Comparison of ENCODE assay signal across 8 mouse cellular contexts in the genomic region with DNA sequence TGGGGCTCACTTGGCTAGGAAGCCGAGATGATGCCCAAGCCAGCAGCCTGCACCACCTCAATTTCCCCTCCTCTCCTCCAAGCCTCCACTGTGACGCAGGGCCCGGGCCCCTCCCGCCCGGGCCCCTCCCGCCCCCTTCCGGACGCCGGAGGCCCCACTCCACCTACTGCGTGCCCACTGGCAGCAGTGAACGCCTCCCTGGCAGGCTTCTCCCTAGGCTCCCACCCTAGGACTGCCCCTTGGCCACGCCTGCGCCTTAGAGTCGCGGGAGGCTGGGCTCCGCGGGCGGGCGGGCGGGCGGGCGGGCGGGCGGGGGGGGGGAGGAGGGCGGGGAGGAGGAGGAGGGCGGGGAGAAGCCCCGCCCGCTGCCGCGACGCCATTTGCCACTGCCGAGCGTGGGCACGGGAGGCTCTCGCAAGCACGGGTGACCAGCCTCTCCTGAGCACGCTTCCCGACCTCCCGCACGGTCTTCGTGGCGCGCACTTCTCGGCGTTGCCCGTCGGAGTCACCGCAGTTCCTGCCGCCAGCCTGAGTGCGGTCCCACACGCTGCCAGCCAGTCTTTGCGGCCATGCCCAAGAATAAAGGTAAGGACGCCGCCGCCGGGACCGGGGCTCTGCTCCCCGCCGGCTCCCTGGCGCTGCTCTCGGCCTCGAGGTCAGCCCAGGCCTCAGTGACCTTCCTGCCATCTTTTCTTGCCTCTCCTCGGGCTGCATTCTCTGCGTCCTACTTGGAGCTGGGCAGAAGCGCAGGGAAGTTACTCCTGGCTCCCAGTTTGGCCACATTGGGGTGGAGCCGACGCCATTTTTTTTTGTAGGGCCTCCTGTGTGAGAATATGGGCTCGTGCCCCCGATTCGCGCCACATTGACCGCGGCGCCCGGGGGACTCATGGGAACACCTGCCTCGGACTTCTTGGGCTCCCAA. TPM values are rescaled to one million over a fixed set of nuclear protein-coding genes. Genes with fewer than 3 reads are reported as not detected.
DNase-seq lines count a peak whose midpoint lies in the region; ATAC-seq lines count a peak whose summit lies in the region.

A gene (plus strand): TSS at position 348 of the 922 bp plus-strand sequence.

- 0 out of 2 replicates have a peak, but pooled peaks cover 2% of the 10 kb centered on the region for H3K36me3 ChIP-seq in hindbrain, embryonic 13.5 days

- ATAC-seq in hindbrain, embryonic 13.5 days (ENCODE audit: low FRiP score), result peak; percentile 97

- no peaks in the 10 kb centered on the region for H3K9me3 ChIP-seq in hindbrain, embryonic 13.5 days

- peak within 1 kb of the TSS; percentile 63 for H3K4me3 ChIP-seq in hindbrain, embryonic 13.5 days

- no peaks in the 10 kb centered on the region for H3K27me3 ChIP-seq in hindbrain, embryonic 13.5 days

- 21% methylated on average over 55 of the region's 76 CpGs for WGBS in hindbrain, embryonic 13.5 days

- DNase-seq in NIH3T3 (ENCODE audit: low read depth), result peak; percentile 91
- DNase-seq in cerebellum, postnatal 10 days, result peak; percentile 73 to 78
- DNase-seq in frontal cortex, postnatal 14 days (ENCODE audit: low spot score in 2 of 2), result peak; percentile 37 to 52
- peak; percentile 29 to 37 for DNase-seq in layer of hippocampus, postnatal 25 days (ENCODE audit: extremely low spot score in 1 of 2, low spot score in 1 of 2)
- peak; percentile 84 for DNase-seq in lung, postnatal 25 days (ENCODE audit: low spot score)
- peak; percentile 76 for DNase-seq in retina, embryonic 14.5 days (ENCODE audit: low spot score)
- peak; percentile 81 for DNase-seq in thymus, postnatal 4 days

- peak within 1 kb of the TSS; percentile 76 for H3K9ac ChIP-seq in hindbrain, embryonic 13.5 days

- peaks cover 11% of the 10 kb centered on the region; the same call in 1 of the 2 replicates for H3K4me1 ChIP-seq in hindbrain, embryonic 13.5 days (replicated peaks)

- H3K4me2 ChIP-seq in hindbrain, embryonic 13.5 days, result peak within 1 kb of the TSS; percentile 56

- H3K27ac ChIP-seq in hindbrain, embryonic 13.5 days, result peak within 1 kb of the TSS; percentile 83

RNA-seq across cellular contexts. Expression of the gene that starts here (rescaled TPM):
- polyA plus RNA-seq in hindbrain, embryonic 13.5 days (2015; fragmentation: Nextera tagmentation; extraction: Ambion mirVana), result 109 and 119 TPM in 2 replicates
- total RNA-seq in layer of hippocampus, postnatal 25 days (2021), result 100 to 1,000 TPM; 124 to 136 TPM

Comparison
In these comparisons a context has a peak if more than half of its experiments do, and no peak if none do; other contexts are left out.
1. Peak in every context shown above with its lines: DNase-seq, ATAC-seq, H3K4me3 ChIP-seq and H3K27ac ChIP-seq.
2. DNase-seq: peak in every context shown above with its lines; median percentile 91 in NIH3T3; 84 in lung, postnatal 25 days; 81 in thymus, postnatal 4 days; 76 in retina, embryonic 14.5 days; 76 in cerebellum, postnatal 10 days; 44 in frontal cortex, postnatal 14 days; 33 in layer of hippocampus, postnatal 25 days.